Mouse (Mus musculus): ENCODE results near the gene Cyb561d2.

DNA sequence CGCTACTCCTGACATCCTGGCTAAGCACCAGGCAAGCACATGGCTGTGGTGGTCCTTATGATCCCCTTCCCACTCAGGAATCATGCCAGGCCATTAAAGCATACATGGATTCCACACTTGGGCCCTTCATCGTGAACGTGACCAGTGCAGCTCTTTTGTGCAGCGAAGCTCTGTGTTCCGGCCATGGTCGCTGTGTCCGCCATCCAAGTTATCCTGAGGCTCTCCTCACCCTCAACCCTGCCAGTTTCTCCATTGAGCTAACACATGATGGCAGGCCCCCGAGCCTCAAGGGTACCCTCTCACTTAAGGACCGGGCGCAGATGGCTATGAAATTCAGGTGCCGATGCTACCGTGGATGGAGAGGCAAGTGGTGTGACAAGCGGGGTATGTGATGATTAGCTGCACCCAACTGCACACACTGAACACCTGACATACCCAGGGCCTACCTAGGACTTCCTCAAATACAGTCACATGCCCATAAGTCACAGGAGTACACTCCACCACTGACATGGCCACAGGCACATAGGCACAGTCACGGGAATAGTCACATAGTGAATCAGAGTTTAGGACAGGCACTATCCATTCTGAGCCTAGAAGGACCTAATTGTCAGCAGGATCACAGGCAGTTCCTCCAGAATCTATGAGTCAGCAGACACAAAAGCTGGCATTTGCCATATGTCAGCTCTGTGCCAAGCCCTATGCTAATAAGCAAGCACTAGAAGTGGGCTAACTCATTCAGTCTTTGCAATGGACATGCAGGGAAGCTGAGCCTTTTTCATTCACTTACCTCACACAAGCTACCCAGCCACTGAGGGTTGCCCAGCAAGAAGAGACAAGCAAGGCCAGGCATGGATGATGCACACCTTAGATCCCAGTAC is 37.3 kb upstream of the Cyb561d2 start:
- TF ChIP-seq CTCF (IDR thresholded peaks at IDR 0.05; ENCODE audit: borderline replicate concordance, extremely low read depth, insufficient read depth, insufficient read length) (no peak), POLR2A (IDR thresholded peaks at IDR 0.05; ENCODE audit: borderline replicate concordance, extremely low read depth, insufficient read depth, insufficient read length, poor library complexity, severe bottlenecking) (no peak)

Measured in brain, embryonic 14.5 days (tissue).